ENCODE assay signal across 18 mouse cellular contexts in the genomic region with DNA sequence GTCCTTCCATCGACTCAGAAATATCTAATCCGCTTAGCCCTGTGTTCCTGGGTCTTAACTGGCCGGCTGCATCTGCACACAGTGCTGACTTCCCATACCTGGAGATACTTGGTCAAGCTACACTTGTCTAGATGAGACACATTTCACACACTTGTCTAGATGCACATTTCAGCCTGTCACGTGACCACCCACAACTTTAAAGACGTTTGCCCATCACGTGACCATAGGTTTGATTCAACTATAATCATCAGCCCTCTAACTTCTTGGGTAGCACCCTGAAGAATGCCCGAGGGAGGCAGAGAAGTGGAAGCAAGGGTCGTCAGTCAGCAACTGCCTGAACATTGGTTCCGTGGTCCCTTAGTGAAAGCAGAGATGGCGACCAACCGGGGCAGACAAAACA.
"Had no signal": no experiment of that assay in that cellular context is flagged by ENCODE, and none has a peak within 500 bp of the region (broad histone marks: within the 10 kb centered on the region; RNA-seq: fewer than 3 reads in every experiment).

No protein-coding gene starts in this region.

- H3K27ac ChIP-seq: midbrain, embryonic 13.5 days; midbrain, embryonic 15.5 days; neural tube, embryonic 12.5 days; stomach, embryonic 15.5 days; stomach, postnatal 0 days had no signal

- H3K4me1 ChIP-seq: midbrain, embryonic 13.5 days; midbrain, embryonic 15.5 days; neural tube, embryonic 12.5 days; stomach, embryonic 15.5 days had no signal

- H3K9me3 ChIP-seq: megakaryocyte, embryonic 14.5 days; midbrain, embryonic 13.5 days; midbrain, embryonic 15.5 days; neural tube, embryonic 12.5 days; stomach, embryonic 15.5 days had no signal

- H3K9ac ChIP-seq: lung, embryonic 14.5 days; midbrain, embryonic 13.5 days; midbrain, embryonic 15.5 days; neural tube, embryonic 12.5 days; stomach, embryonic 15.5 days had no signal

- ATAC-seq: midbrain, embryonic 13.5 days; midbrain, embryonic 15.5 days had no signal

- H3K36me3 ChIP-seq: midbrain, embryonic 13.5 days; midbrain, embryonic 15.5 days; neural tube, embryonic 12.5 days; stomach, embryonic 15.5 days had no signal

- H3K4me3 ChIP-seq: megakaryocyte, embryonic 14.5 days; midbrain, embryonic 13.5 days; midbrain, embryonic 15.5 days; neural tube, embryonic 12.5 days; stomach, embryonic 15.5 days had no signal

- DNase-seq: lung, adult 18-20 months; lung, embryonic 14.5 days; lung, postnatal 10 days; lung, postnatal 4 days; retina, postnatal 1 day; right cerebral cortex, adult 18-20 months; right cerebral cortex, postnatal 25 days; right cerebral cortex, postnatal 4 days; thymus, adult 2 months; thymus, postnatal 25 days; thymus, postnatal 4 days had no signal

- H3K4me2 ChIP-seq: lung, embryonic 14.5 days; midbrain, embryonic 11.5 days; midbrain, embryonic 13.5 days; midbrain, embryonic 15.5 days; neural tube, embryonic 12.5 days; stomach, embryonic 15.5 days had no signal

- H3K27me3 ChIP-seq: midbrain, embryonic 13.5 days; midbrain, embryonic 15.5 days; neural tube, embryonic 12.5 days; stomach, embryonic 15.5 days had no signal
